Mouse (Mus musculus) ES-Bruce4 (cell line): ENCODE measurements at regions not wholly inside any gene's neighbourhood (a gene's known extent, or its start where the extent isn't known, plus 50 kb on each side); places are given as distances from the start of the nearest gene placed in this dataset.

ENCODE experiments used
- H3K27ac ChIP-seq: 2 replicates; pipeline ENCODE4 v1.5.1; 2012; ENCODE audit warnings: low read length, inconsistent platforms; ENCODE audit not compliant: insufficient read depth
- H3K27me3 ChIP-seq: 2 replicates; pipeline ENCODE4 v1.6.1; 2012; ENCODE audit warnings: mild to moderate bottlenecking, low read length, inconsistent platforms; ENCODE audit not compliant: control insufficient read depth, poor library complexity, insufficient read depth, severe bottlenecking
- H3K36me3 ChIP-seq: 2 replicates; pipeline ENCODE4 v1.6.1; 2012; ENCODE audit warnings: inconsistent platforms, mild to moderate bottlenecking, low read length, moderate library complexity; ENCODE audit not compliant: control insufficient read depth, poor library complexity, insufficient read depth, severe bottlenecking
- H3K4me1 ChIP-seq: one replicate; pipeline ENCODE4 v1.8.1; 2011; ENCODE audit warnings: low read length; ENCODE audit not compliant: control insufficient read depth, insufficient read depth
- H3K4me3 ChIP-seq: 2 replicates; pipeline ENCODE4 v1.5.1; 2011; ENCODE audit warnings: low read depth, mild to moderate bottlenecking, low read length
- H3K9ac ChIP-seq: 2 replicates; pipeline ENCODE4 v1.6.1; 2012; ENCODE audit warnings: low read depth, mild to moderate bottlenecking, inconsistent platforms; ENCODE audit not compliant: poor library complexity, severe bottlenecking
- H3K9me3 ChIP-seq: replicated peaks from 2 replicates; pipeline ENCODE4 v1.6.1; 2012; ENCODE audit warnings: mild to moderate bottlenecking, low read length, inconsistent platforms; ENCODE audit not compliant: control insufficient read depth, poor library complexity, insufficient read depth, severe bottlenecking
- CTCF ChIP-seq: IDR thresholded peaks from one replicate; pipeline ENCODE4 v1.8.1; 2011; ENCODE audit warnings: low read depth, low read length
- EP300 ChIP-seq: IDR thresholded peaks from 2 replicates; pipeline ENCODE4 v1.6.1; 2011; ENCODE audit warnings: low read depth, low read length; ENCODE audit not compliant: insufficient read depth
- POLR2A ChIP-seq: IDR thresholded peaks from one replicate; pipeline ENCODE4 v1.8.1; 2011; ENCODE audit warnings: low read length; ENCODE audit not compliant: insufficient read depth

DNA sequence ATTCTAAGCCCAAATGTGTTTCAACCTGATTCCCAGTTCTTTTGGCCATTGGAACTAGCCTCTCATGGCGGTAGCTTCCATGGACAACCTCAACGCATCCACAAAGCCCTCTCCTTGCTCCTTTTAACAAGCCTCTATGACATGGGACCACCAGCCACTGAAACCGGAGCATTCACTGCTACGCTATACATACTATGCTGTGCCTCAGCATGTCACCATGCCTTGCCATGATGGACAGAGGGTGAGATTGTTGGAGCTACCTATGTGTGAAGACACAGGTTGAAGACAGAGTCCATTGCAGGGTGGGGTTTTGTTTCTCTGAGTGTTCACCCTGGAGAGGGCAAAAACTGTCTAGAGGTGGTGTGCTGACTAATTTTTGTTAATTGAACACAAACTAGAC is 258.7 kb upstream of the Rnaseh2b start:
- H3K9ac ChIP-seq, result no peak overlapping the region
- no peak overlapping the region for H3K4me3 ChIP-seq
- no peaks in the 10 kb centered on the region for H3K4me1 ChIP-seq
- H3K27ac ChIP-seq, result no peak overlapping the region
- no peaks in the 10 kb centered on the region for H3K9me3 ChIP-seq
- TF ChIP-seq CTCF (no peak), POLR2A (no peak), EP300 (no peak)
- no peaks in the 10 kb centered on the region; the same call in 1 of the 2 replicates for H3K27me3 ChIP-seq
- no peaks in the 10 kb centered on the region for H3K36me3 ChIP-seq

DNA sequence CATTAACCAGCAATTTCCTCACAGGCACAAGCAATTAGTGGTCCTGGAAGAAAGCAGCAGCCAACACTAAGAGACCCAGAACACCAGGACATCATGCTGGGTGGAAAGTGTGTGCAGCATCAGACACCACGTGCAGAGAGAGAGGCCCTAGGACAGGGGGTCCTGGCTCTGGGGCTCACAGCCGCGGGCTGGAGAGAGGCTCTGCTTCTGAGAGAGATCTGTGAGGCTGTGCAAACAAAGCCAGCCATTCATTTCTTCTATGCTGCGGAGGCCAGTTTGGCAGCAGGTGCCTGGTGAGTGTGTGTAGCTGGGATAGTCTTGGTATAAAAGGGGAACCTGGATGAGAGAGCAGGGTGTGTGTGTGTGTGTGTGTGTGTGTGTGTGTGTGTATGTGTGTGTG is 257.7 kb upstream of the Rnaseh2b start:
- H3K4me3 ChIP-seq, result no peak overlapping the region
- H3K4me1 ChIP-seq, result no peaks in the 10 kb centered on the region
- no peak overlapping the region for H3K9ac ChIP-seq
- TF ChIP-seq POLR2A (no peak), EP300 (no peak), CTCF (no peak)
- H3K36me3 ChIP-seq, result no peaks in the 10 kb centered on the region
- H3K9me3 ChIP-seq, result no peaks in the 10 kb centered on the region
- no peak overlapping the region for H3K27ac ChIP-seq
- H3K27me3 ChIP-seq, result no peaks in the 10 kb centered on the region; the same call in 1 of the 2 replicates

DNA sequence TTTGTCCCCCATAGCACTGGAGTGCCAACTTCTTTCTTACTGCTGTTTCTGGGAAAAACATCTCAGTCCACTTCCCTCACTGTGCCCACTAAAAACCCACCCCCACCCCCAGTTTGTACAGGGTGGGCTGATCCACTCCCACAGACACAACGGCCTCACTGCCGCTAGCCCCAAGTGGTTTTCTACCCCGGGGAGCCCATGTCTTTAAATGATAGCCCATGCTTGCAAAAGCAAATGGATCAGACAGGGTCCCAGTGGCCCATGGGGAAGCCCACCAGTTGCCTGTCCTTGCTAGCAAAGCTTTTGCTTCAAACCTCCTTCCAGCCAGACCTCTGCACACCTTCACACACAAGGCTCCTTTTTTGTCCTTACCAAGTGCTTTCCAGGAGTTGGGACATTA is 257.0 kb upstream of the Rnaseh2b start:
- H3K4me1 ChIP-seq, result no peaks in the 10 kb centered on the region
- no peak overlapping the region for H3K9ac ChIP-seq
- no peaks in the 10 kb centered on the region for H3K36me3 ChIP-seq
- no peak overlapping the region for H3K27ac ChIP-seq
- no peaks in the 10 kb centered on the region for H3K9me3 ChIP-seq
- H3K27me3 ChIP-seq, result no peaks in the 10 kb centered on the region; the same call in 1 of the 2 replicates
- TF ChIP-seq POLR2A, result no peak
- no peak for TF ChIP-seq EP300
- no peak for TF ChIP-seq CTCF
- H3K4me3 ChIP-seq, result no peak overlapping the region

DNA sequence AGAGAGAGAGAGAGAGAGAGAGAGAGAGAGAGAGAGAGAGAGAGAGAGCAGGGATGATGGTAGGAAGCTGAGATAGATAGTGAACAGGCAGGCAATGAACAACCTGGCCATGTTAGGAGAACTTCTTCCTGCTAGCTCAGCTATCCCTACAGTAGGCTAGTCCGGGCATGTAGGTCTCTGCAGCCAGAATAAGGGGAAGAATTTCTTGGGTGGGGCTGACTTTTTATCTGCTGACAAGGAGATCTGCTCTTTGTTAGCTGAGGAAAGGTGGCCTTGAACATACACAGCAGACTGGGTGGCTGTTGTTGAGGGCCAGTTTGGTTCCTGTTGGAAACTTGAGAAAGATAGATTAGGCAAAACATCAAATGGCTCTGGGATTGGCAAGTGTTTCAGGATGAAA is 254.9 kb upstream of the Rnaseh2b start:
- Histone ChIP-seq H3K36me3 (no peaks in the 10 kb centered on the region), H3K4me3 (no peak overlapping the region)

DNA sequence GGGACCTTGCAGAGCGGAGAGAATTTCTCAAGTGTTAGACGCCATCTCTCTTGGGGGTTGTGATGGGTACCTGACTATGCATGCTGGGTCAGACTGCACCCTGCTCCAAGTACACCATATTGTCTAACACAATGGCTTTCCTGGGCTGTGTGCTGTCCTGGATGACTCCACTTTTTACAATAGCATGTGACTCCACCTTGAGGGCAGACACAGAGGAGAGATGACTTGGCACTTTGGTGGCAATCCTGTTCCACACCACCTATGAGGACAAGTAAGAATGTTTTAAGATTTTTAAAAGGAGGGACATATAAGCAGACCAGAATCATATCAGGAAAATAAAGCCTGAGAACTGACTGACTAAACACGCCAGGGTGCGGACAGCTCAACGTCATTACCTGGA is 254.5 kb upstream of the Rnaseh2b start:
- Histone ChIP-seq H3K9me3 (no peaks in the 10 kb centered on the region), H3K27me3 (no peaks in the 10 kb centered on the region), H3K4me3 (no peak overlapping the region), H3K4me1 (no peaks in the 10 kb centered on the region), H3K9ac (no peak overlapping the region), H3K36me3 (no peaks in the 10 kb centered on the region), H3K27ac (peak overlapping the region; percentile 45; the same call in 1 of the 2 replicates)
- TF ChIP-seq CTCF (no peak), EP300 (no peak), POLR2A (no peak)

More for the DNA sequence above, 254.9 kb upstream of the Rnaseh2b start:
- TF ChIP-seq POLR2A, result no peak
- TF ChIP-seq CTCF, result no peak
- TF ChIP-seq EP300, result peak; percentile 37; the same call in 1 of the 2 replicates
- H3K27me3 ChIP-seq, result no peaks in the 10 kb centered on the region
- H3K9me3 ChIP-seq, result no peaks in the 10 kb centered on the region
- H3K9ac ChIP-seq, result no peak overlapping the region
- no peaks in the 10 kb centered on the region for H3K4me1 ChIP-seq
- peak overlapping the region; percentile 45; the same call in 1 of the 2 replicates for H3K27ac ChIP-seq

DNA sequence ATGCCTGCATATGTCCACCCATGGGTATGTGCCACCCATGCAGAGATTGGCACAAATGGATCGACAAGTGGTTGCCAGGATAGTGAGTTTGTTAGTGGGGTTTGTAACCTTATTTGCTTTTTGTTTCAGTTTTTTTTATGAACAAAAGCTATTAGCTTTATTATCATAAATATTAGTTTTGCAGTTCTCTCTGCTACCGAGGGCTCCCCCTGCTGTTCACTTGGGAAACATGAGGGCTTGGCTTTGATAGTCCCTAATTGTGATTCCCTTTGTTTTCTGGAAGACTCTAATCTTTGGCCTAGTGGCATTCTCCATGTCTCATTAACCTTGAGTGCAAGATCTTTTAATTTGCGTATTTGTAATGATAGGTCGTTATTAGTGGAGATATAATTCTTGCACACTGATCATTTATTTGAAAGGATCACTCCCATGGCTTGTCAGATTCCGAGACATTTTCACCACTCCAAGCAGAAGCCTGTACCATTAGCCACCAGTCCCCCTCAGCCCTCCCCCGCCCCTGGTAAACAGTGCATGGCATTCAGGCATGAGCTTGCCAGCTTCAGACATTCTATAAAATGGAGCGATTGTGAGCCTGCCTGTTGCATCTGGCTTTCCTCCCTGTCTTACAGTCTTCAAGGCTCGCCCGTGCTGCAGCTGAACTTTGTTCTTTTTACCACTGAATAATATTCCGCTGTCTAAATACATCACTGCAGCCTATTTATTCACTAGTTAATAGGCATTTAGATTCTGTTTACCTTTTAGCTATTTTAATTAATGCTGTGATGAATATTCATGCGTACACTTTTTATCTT is 249.9 kb upstream of the Rnaseh2b start:
- TF ChIP-seq CTCF, result no peak
- no peak for TF ChIP-seq EP300
- TF ChIP-seq POLR2A, result no peak
- H3K36me3 ChIP-seq, result no peaks in the 10 kb centered on the region
- no peaks in the 10 kb centered on the region for H3K27me3 ChIP-seq
- no peak overlapping the region for H3K9ac ChIP-seq
- H3K4me3 ChIP-seq, result no peak overlapping the region
- H3K4me1 ChIP-seq, result no peaks in the 10 kb centered on the region
- H3K9me3 ChIP-seq, result no peaks in the 10 kb centered on the region; the same call in 1 of the 2 replicates
- no peak overlapping the region for H3K27ac ChIP-seq
